Mouse (Mus musculus) liver, postnatal 0 days (tissue): ENCODE data around the gene Hjurp. TPM values are rescaled to one million over a fixed set of nuclear protein-coding genes. Genes with fewer than 3 reads are reported as not detected.
A peak's percentile ranks its signal among the peaks of the same experiment; 100 is the strongest.

Source experiments
- ATAC-seq: fragments of 200-750 bp; cut with Nextera tagmentation; 2 replicates; pipeline ENCODE4 v1.8.0; 2017; ENCODE audit warnings: mild to moderate bottlenecking, moderate library complexity
- DNase-seq: peaks from one replicate; pipeline ENCODE4 v3.0.0-alpha.2; 2016
- H3K27ac ChIP-seq: fragments of 300-500 bp; sonication (generic); 2 replicates; pipeline ENCODE4 v1.5.1; 2014; ENCODE audit warnings: antibody characterized with exemption, moderate library complexity, mild to moderate bottlenecking, low read depth
- H3K27me3 ChIP-seq: fragments of 300-500 bp; sonication (generic); 2 replicates; pipeline ENCODE4 v1.6.1; 2014; ENCODE audit warnings: low read length, control low read depth, mixed read lengths; ENCODE audit not compliant: insufficient read depth
- H3K36me3 ChIP-seq: fragments of 300-500 bp; sonication (generic); replicated peaks from 2 replicates; pipeline ENCODE4 v1.6.1; 2014; ENCODE audit warnings: mild to moderate bottlenecking, control low read depth, low read length, moderate library complexity, mixed read lengths; ENCODE audit not compliant: insufficient read depth
- H3K4me1 ChIP-seq: fragments of 300-500 bp; sonication (generic); 2 replicates; pipeline ENCODE4 v1.6.1; 2014; ENCODE audit warnings: antibody characterized with exemption, mild to moderate bottlenecking, control low read depth; ENCODE audit not compliant: insufficient read depth
- H3K4me2 ChIP-seq: fragments of 300-500 bp; sonication (generic); 2 replicates; pipeline ENCODE4 v1.6.1; 2014; ENCODE audit warnings: low read depth, mild to moderate bottlenecking, low read length, moderate library complexity, mixed read lengths
- H3K4me3 ChIP-seq: fragments of 300-500 bp; sonication (generic); 2 replicates; pipeline ENCODE4 v1.5.1; 2014; ENCODE audit warnings: low read depth, low read length
- H3K9ac ChIP-seq: fragments of 300-500 bp; sonication (generic); replicated peaks from 2 replicates; pipeline ENCODE4 v1.6.1; 2014; ENCODE audit warnings: mild to moderate bottlenecking, moderate library complexity
- H3K9me3 ChIP-seq: fragments of 300-500 bp; sonication (generic); 2 replicates; pipeline ENCODE4 v1.6.1; 2016; ENCODE audit warnings: mild to moderate bottlenecking, control low read depth, low read length, mixed read lengths
- CTCF ChIP-seq: sonication (generic); IDR thresholded peaks from 2 replicates; pipeline ENCODE4 v1.5.1; 2016; ENCODE audit warnings: antibody characterized with exemption, low read depth
- EP300 ChIP-seq: IDR thresholded peaks from 2 replicates; pipeline ENCODE4 v1.6.1; 2016; ENCODE audit warnings: antibody characterized with exemption, low read depth, mild to moderate bottlenecking
- WGBS: fragments of 180-500 bp; shearing (Covaris S2); extraction: QIAGEN DNeasy Blood & Tissue Kit; methylation state at CpG from one replicate; pipeline ENCODE4 v1.1.7; 2014; ENCODE audit not compliant: insufficient replicate concordance; 5-methylcytosine and 5-hydroxymethylcytosine counted together
- polyA plus RNA-seq: library from polyadenylated mRNA; unstranded; fragments of >200 nt; fragmentation: Nextera tagmentation; extraction: Ambion mirVana; gene quantifications from 2 replicates; pipeline ENCODE4 v1.2.1, GENCODE M21; 2015

The Hjurp gene
- polyA plus RNA-seq, 1 experiment from 2014 or later = 37.0 TPM

DNA sequence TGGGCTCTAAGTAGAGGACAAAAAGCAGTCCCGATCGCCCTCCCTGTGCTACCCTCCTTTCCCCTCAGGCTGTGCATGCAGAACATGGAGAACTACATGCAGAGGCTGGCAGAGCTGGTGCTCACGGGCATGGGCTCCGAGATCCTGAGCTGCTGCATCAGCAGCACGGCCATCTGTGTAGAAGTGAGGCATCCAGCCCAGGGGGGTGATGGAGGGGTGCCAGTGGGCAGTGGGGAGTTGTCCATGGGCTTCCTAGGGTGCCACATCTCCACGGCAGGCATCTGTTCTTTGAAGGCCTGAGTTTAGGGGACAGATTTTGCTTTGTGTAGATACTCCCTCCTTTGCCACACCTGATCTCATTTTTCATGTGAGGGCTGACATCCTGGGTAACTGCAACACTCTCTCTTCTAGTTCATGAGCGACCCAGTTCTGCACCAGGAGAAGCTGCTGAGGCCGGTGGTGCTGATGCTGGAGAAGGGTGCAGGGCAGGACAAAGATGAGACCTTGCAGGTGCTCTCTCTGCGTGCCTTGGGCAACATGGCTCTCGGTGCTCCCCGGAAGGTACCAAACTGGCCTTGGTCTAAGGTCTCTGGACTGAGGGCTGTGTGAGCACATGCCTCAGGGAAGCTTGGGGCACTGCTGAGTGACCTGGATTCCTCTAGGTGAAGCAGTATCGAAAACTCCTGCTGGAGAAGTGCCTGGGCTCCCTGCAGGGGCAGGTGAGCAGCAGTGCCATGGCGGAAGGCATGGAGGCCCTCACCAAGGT lies 21.3 kb downstream of the Hjurp start:
- 71% methylated on average over 13 of the region's 13 CpGs for WGBS
- Histone ChIP-seq H3K27me3 (no peaks in the 10 kb centered on the region), H3K27ac (no peak overlapping the region), H3K36me3 (peaks cover 1% of the 10 kb centered on the region; the same call in 1 of the 2 replicates), H3K4me3 (no peak overlapping the region), H3K4me2 (no peak overlapping the region), H3K4me1 (peaks cover 50% of the 10 kb centered on the region), H3K9ac (no peak overlapping the region), H3K9me3 (0 out of 2 replicates have a peak, but pooled peaks cover 2% of the 10 kb centered on the region)
- ATAC-seq = no peak
- DNase-seq = no peak
- no peak for TF ChIP-seq EP300
- TF ChIP-seq CTCF = no peak

DNA sequence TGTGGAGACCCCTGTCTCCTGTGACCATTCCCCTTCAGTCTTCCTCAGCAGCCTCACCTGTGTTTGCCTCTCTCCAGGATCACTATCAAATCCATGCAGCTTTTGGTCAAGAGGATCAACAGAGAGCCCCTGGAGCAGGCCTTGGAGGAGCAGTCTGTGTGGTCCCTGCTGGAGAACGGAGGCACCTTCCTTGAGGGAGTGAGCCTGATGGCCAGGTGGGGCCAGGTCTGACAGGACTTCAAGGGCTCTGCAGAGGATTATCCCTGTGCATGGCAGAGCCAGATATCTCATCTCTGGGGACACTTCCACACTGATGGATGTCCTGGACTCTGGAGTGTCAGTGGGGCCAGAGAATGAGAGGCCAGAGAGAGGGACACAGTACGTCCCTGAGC lies 22.0 kb downstream of the Hjurp start:
- 53% methylated on average over 2 of the region's 2 CpGs for WGBS
- H3K9ac ChIP-seq = no peak overlapping the region
- H3K4me1 ChIP-seq = peaks cover 43% of the 10 kb centered on the region
- no peak overlapping the region for H3K4me3 ChIP-seq
- ATAC-seq (no peak), DNase-seq (no peak)
- no peaks in the 10 kb centered on the region for H3K27me3 ChIP-seq
- H3K9me3 ChIP-seq = 0 out of 2 replicates have a peak, but pooled peaks cover 2% of the 10 kb centered on the region
- H3K27ac ChIP-seq = no peak overlapping the region
- TF ChIP-seq EP300 (no peak), CTCF (no peak)
- H3K36me3 ChIP-seq = no peaks in the 10 kb centered on the region
- H3K4me2 ChIP-seq = no peak overlapping the region

DNA sequence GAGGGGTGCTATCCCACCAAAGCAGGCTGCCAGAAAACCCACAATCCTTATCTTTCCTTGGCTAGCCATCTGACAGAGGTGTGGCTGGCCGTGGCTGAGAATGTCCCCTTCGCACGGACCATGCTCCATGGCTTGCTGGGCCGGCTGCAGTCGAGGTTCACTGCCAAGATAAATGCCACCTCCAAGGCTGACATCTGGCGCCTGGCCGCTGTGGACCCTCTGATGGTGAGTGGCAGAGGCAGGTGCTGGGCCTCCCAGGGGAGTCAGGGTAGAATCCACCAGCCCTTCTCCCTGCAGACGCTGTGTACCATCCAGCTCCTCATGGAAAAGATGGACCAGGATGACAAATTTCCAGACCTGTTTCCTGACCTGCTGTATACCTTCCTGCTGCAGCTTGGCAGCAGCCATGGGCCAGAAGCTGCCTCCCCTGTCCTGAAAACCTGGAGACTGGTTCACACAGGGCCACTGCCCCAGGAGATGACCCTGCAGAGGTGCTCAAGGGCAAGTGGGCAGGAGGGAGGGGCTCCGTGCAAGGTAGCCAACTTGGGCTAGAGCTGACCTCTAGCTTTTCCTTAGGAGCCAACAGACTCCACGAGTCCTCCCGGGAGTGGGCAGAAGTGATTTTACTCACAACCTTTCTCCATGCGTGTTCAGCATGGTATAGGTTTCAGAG lies 22.5 kb downstream of the Hjurp start:
- ATAC-seq (no peak), DNase-seq (no peak)
- Histone ChIP-seq H3K4me1 (peaks cover 38% of the 10 kb centered on the region), H3K9ac (no peak overlapping the region), H3K27me3 (no peaks in the 10 kb centered on the region), H3K27ac (no peak overlapping the region), H3K9me3 (peaks cover 6% of the 10 kb centered on the region; the same call in 1 of the 2 replicates), H3K36me3 (no peaks in the 10 kb centered on the region), H3K4me3 (no peak overlapping the region), H3K4me2 (no peak overlapping the region)
- no peak for TF ChIP-seq CTCF
- TF ChIP-seq EP300 = no peak
- WGBS = 78% methylated on average over 12 of the region's 12 CpGs

DNA sequence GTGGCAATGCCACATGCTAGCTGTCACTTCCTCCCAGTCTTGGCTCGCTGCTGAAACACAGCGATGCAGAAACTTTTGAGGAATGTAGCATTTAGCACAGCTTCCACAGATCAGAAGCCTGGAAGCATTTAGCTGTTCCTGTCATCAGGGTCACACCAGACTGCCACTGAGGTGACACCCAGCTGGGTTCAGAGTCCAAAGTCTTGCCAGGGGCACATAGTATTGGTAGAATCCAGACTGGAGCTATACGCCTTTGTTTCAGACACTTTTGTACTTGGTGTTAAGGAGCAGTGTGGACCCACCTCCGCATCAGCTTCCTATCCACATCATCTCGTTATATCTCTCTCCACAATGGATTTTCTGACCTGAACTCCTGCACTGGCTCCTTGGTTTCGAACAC lies 23.9 kb downstream of the Hjurp start:
- no peak for TF ChIP-seq CTCF
- TF ChIP-seq EP300 = no peak
- Histone ChIP-seq H3K9me3 (peaks cover 14% of the 10 kb centered on the region; the same call in 1 of the 2 replicates), H3K36me3 (no peaks in the 10 kb centered on the region), H3K4me2 (no peak overlapping the region), H3K9ac (no peak overlapping the region), H3K4me1 (peaks cover 26% of the 10 kb centered on the region), H3K27ac (peak overlapping the region; percentile 11; the same call in 1 of the 2 replicates), H3K4me3 (no peak overlapping the region), H3K27me3 (no peaks in the 10 kb centered on the region)
- WGBS = 59% methylated on average over 6 of the region's 6 CpGs
- ATAC-seq (peak; percentile 69), DNase-seq (peak; percentile 73)

DNA sequence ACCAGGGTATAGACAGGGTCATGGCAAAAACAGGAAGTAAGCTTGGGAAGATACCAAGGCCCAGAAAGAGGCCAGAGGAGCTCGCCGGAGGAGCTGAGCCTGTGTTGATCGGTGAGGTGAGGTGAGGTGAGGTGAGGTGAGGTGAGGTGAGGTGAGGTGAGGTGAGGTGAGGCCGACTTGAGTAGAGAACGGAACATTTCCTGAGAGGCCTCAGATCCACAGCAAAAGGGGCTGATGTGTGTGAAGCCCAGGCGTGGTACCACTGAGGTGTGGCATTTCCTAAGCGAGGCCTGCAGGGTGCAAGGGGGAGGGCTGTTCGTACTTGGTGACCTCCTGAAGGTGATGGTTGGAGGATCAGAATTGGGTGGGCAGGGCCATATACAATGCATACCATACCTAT lies 24.3 kb downstream of the Hjurp start:
- no peaks in the 10 kb centered on the region for H3K27me3 ChIP-seq
- 63% methylated on average over 8 of the region's 8 CpGs for WGBS
- TF ChIP-seq CTCF (no peak), EP300 (no peak)

DNA sequence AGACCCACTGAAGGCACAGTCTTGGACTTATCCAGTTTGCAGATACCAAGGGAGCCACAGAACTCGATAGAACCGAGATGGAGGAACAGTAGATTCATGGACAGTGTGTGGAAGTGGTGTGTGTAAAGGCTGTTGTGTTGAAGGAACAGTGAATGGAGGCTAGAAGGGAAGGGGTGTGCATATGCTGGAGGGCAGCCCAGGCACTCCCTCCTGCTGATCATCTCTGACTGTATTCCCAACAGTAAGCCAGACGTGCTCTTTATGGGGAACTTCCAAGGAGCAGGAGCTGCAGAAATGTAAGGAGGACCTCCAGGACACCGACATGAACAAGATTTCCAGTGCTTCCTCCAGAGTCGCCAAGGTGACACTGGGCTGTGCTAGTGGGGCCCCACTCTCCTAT lies 27.4 kb downstream of the Hjurp start:
- Histone ChIP-seq H3K36me3 (no peaks in the 10 kb centered on the region), H3K27me3 (no peaks in the 10 kb centered on the region), H3K9me3 (peaks cover 20% of the 10 kb centered on the region), H3K4me2 (no peak overlapping the region), H3K4me3 (no peak overlapping the region), H3K4me1 (peaks cover 13% of the 10 kb centered on the region), H3K9ac (no peak overlapping the region), H3K27ac (no peak overlapping the region)
- no peak for ATAC-seq
- DNase-seq = no peak
- TF ChIP-seq CTCF = no peak
- 72% methylated on average over 5 of the region's 5 CpGs for WGBS

More for the DNA sequence above, 24.3 kb downstream of the Hjurp start:
- Histone ChIP-seq H3K4me1 (peaks cover 26% of the 10 kb centered on the region), H3K27ac (no peak overlapping the region), H3K9me3 (peaks cover 14% of the 10 kb centered on the region; the same call in 1 of the 2 replicates), H3K4me2 (no peak overlapping the region), H3K36me3 (no peaks in the 10 kb centered on the region), H3K4me3 (no peak overlapping the region), H3K9ac (no peak overlapping the region)
- DNase-seq = peak; percentile 54
- peak; percentile 5; the same call in 1 of the 2 replicates for ATAC-seq
